Mouse (Mus musculus): ENCODE results near the gene Klk1b26. TPM values are rescaled to one million over a fixed set of nuclear protein-coding genes. Genes with fewer than 3 reads are reported as not detected.
"Not testable (repeated sequence)": the region's sequence is repeated elsewhere in the genome, so short reads cannot be mapped to it uniquely, and the experiment has no call there.

The Klk1b26 gene
- total RNA-seq (2014; rRNA removed) (0.54 TPM in 1 of 2 replicates, not detected in the other), polyA plus RNA-seq (2015; fragmentation: Nextera tagmentation; extraction: Ambion mirVana) (not detected in 2 replicates)

- not testable (repeated sequence) for H3K36me3 ChIP-seq (ENCODE audit: insufficient read depth, low read length); H3K4me1 ChIP-seq (ENCODE audit: insufficient read depth, low read length); H3K4me2 ChIP-seq (ENCODE audit: low read depth, low read length); H3K27ac ChIP-seq; H3K4me3 ChIP-seq (ENCODE audit: low read length); DNase-seq (ENCODE audit: low spot score); ATAC-seq; H3K9ac ChIP-seq (replicated peaks; ENCODE audit: low read length); H3K9me3 ChIP-seq (ENCODE audit: low read length); H3K27me3 ChIP-seq (ENCODE audit: insufficient read depth, low read length)
Observed at GRCm38 (mm10) chr7:44011868-44012267, at the start of gene Klk1b26. TSS of gene Klk1b26 (plus strand) at chr7:44012168.

- WGBS = 53% methylated on average over 3 of the region's 3 CpGs
- H3K36me3 ChIP-seq (ENCODE audit: insufficient read depth, low read length) = no peaks in the 10 kb centered on the region
- no peak within 1 kb of the TSS for H3K4me3 ChIP-seq (ENCODE audit: low read length)
- no peak within 1 kb of the TSS for H3K9ac ChIP-seq (replicated peaks; ENCODE audit: low read length)
- no peaks in the 10 kb centered on the region for H3K9me3 ChIP-seq (ENCODE audit: low read length)
- no peak within 1 kb of the TSS for H3K4me2 ChIP-seq (ENCODE audit: low read depth, low read length)
- H3K4me1 ChIP-seq (ENCODE audit: insufficient read depth, low read length) = no peaks in the 10 kb centered on the region
- no peaks in the 10 kb centered on the region for H3K27me3 ChIP-seq (ENCODE audit: insufficient read depth, low read length)
- ATAC-seq (no peak), DNase-seq (ENCODE audit: low spot score) (no peak)
- TF ChIP-seq CTCF (IDR thresholded peaks at IDR 0.05; ENCODE audit: low read depth) = no peak
- H3K27ac ChIP-seq = no peak within 1 kb of the TSS
Observed at GRCm38 (mm10) chr7:43966451-43966850, 45.5 kb upstream of the Klk1b26 start, which contains the start of gene Klk1b1. TSS of gene Klk1b1 (plus strand) at chr7:43966751.

GRCm38 (mm10) chr7:43967058-43967457 lies 44.9 kb upstream of the Klk1b26 start:
- no peaks in the 10 kb centered on the region for H3K27me3 ChIP-seq (ENCODE audit: insufficient read depth, low read length)

DNA sequence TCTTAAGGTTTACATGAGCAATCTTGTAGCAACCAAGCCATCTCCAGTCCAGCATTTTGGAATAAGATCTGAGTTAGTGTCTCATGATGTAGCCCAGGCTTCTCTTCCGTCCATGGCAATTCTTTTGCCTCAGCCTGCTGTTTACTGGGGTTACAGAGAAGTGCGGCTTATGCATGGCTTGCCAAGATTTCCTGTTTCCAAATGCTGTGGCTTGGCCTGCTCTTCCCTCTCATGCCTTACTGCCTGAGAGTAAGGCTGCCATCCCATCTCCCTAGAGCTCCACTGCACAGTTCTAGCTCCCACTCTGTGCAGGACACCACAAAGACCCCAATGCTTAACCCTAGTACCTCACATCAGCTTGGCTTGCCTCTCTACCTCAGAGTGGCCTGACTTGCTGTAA lies 44.4 kb upstream of the Klk1b26 start:
- H3K4me1 ChIP-seq (ENCODE audit: insufficient read depth, low read length) = no peaks in the 10 kb centered on the region
- ATAC-seq (no peak), DNase-seq (ENCODE audit: low spot score) (no peak)
- H3K4me2 ChIP-seq (ENCODE audit: low read depth, low read length) = no peak overlapping the region
- no peaks in the 10 kb centered on the region for H3K27me3 ChIP-seq (ENCODE audit: insufficient read depth, low read length)
- TF ChIP-seq CTCF (IDR thresholded peaks at IDR 0.05; ENCODE audit: low read depth) = no peak
- H3K36me3 ChIP-seq (ENCODE audit: insufficient read depth, low read length) = no peaks in the 10 kb centered on the region
- no peak overlapping the region for H3K27ac ChIP-seq
- no peak overlapping the region for H3K9ac ChIP-seq (replicated peaks; ENCODE audit: low read length)
- 83% methylated on average over 2 of the region's 2 CpGs for WGBS
- H3K9me3 ChIP-seq (ENCODE audit: low read length) = no peaks in the 10 kb centered on the region
- no peak overlapping the region for H3K4me3 ChIP-seq (ENCODE audit: low read length)

More at GRCm38 (mm10) chr7:43967058-43967457, 44.9 kb upstream of the Klk1b26 start:
- DNase-seq (ENCODE audit: low spot score) (no peak), ATAC-seq (no peak)
- TF ChIP-seq CTCF (IDR thresholded peaks at IDR 0.05; ENCODE audit: low read depth) = no peak
- H3K36me3 ChIP-seq (ENCODE audit: insufficient read depth, low read length) = no peaks in the 10 kb centered on the region
- no peaks in the 10 kb centered on the region for H3K9me3 ChIP-seq (ENCODE audit: low read length)
- no peak overlapping the region for H3K9ac ChIP-seq (replicated peaks; ENCODE audit: low read length)
- WGBS = 87% methylated on average over 3 of the region's 3 CpGs
- no peaks in the 10 kb centered on the region for H3K4me1 ChIP-seq (ENCODE audit: insufficient read depth, low read length)
- no peak overlapping the region for H3K27ac ChIP-seq
- no peak overlapping the region for H3K4me2 ChIP-seq (ENCODE audit: low read depth, low read length)
- no peak overlapping the region for H3K4me3 ChIP-seq (ENCODE audit: low read length)

GRCm38 (mm10) chr7:43975761-43976160 lies 36.2 kb upstream of the Klk1b26 start, which contains the start of gene Klk1b9:
TSS of gene Klk1b9 (plus strand) at chr7:43976061.
- not testable (repeated sequence) for H3K27me3 ChIP-seq (ENCODE audit: insufficient read depth, low read length); H3K36me3 ChIP-seq (ENCODE audit: insufficient read depth, low read length); ATAC-seq; H3K4me3 ChIP-seq (ENCODE audit: low read length); H3K4me1 ChIP-seq (ENCODE audit: insufficient read depth, low read length); H3K9ac ChIP-seq (replicated peaks; ENCODE audit: low read length); H3K4me2 ChIP-seq (ENCODE audit: low read depth, low read length); H3K27ac ChIP-seq; H3K9me3 ChIP-seq (ENCODE audit: low read length); DNase-seq (ENCODE audit: low spot score)
- 80% methylated on average over 1 of the region's 1 CpGs for WGBS

GRCm38 (mm10) chr7:43985657-43986056 lies 26.3 kb upstream of the Klk1b26 start:
- Histone ChIP-seq H3K9me3 (ENCODE audit: low read length) (no peaks in the 10 kb centered on the region), H3K4me1 (ENCODE audit: insufficient read depth, low read length) (no peaks in the 10 kb centered on the region), H3K4me3 (ENCODE audit: low read length) (no peak overlapping the region), H3K36me3 (ENCODE audit: insufficient read depth, low read length) (no peaks in the 10 kb centered on the region), H3K9ac (replicated peaks; ENCODE audit: low read length) (no peak overlapping the region), H3K4me2 (ENCODE audit: low read depth, low read length) (no peak overlapping the region), H3K27ac (no peak overlapping the region), H3K27me3 (ENCODE audit: insufficient read depth, low read length) (no peaks in the 10 kb centered on the region)
- TF ChIP-seq CTCF (IDR thresholded peaks at IDR 0.05; ENCODE audit: low read depth) = no peak
- no peak for ATAC-seq
- DNase-seq (ENCODE audit: low spot score) = no peak

GRCm38 (mm10) chr7:43994821-43995220 lies 17.1 kb upstream of the Klk1b26 start:
- not testable (repeated sequence) for H3K36me3 ChIP-seq (ENCODE audit: insufficient read depth, low read length); H3K9ac ChIP-seq (replicated peaks; ENCODE audit: low read length); H3K4me3 ChIP-seq (ENCODE audit: low read length); H3K4me2 ChIP-seq (ENCODE audit: low read depth, low read length); ATAC-seq; DNase-seq (ENCODE audit: low spot score); H3K27ac ChIP-seq; H3K27me3 ChIP-seq (ENCODE audit: insufficient read depth, low read length); H3K4me1 ChIP-seq (ENCODE audit: insufficient read depth, low read length); H3K9me3 ChIP-seq (ENCODE audit: low read length)
- 70% methylated on average over 1 of the region's 1 CpGs for WGBS

GRCm38 (mm10) chr7:43995577-43995976 lies 16.4 kb upstream of the Klk1b26 start, which contains the start of gene Klk1b11:
TSS of gene Klk1b11 (plus strand) at chr7:43995877.
- H3K4me3 ChIP-seq (ENCODE audit: low read length); H3K4me1 ChIP-seq (ENCODE audit: insufficient read depth, low read length); H3K27ac ChIP-seq; H3K27me3 ChIP-seq (ENCODE audit: insufficient read depth, low read length); DNase-seq (ENCODE audit: low spot score); H3K4me2 ChIP-seq (ENCODE audit: low read depth, low read length); ATAC-seq; H3K9me3 ChIP-seq (ENCODE audit: low read length); H3K9ac ChIP-seq (replicated peaks; ENCODE audit: low read length); H3K36me3 ChIP-seq (ENCODE audit: insufficient read depth, low read length): not testable (repeated sequence)
- 84% methylated on average over 4 of the region's 4 CpGs for WGBS
